Mouse (Mus musculus) adrenal gland, adult 8-10 months (tissue): ENCODE measurements around the gene Dynlt1b. TPM values are rescaled to one million over a fixed set of nuclear protein-coding genes. Genes with fewer than 3 reads are reported as not detected.
"Not testable (repeated sequence)": the region's sequence is repeated elsewhere in the genome, so short reads cannot be mapped to it uniquely, and the experiment has no call there.

Source experiments
- DNase-seq: peaks from one replicate; pipeline ENCODE4 v3.0.0; 2022
- total RNA-seq, 4 experiments: library from RNA; stranded (reverse); gene quantifications; 2 replicates each; pipeline ENCODE4 v1.2.4; 2022

The Dynlt1b gene
- total RNA-seq, 4 experiments from 2014 or later, result 90.2 to 122 (median 107) TPM

DNA sequence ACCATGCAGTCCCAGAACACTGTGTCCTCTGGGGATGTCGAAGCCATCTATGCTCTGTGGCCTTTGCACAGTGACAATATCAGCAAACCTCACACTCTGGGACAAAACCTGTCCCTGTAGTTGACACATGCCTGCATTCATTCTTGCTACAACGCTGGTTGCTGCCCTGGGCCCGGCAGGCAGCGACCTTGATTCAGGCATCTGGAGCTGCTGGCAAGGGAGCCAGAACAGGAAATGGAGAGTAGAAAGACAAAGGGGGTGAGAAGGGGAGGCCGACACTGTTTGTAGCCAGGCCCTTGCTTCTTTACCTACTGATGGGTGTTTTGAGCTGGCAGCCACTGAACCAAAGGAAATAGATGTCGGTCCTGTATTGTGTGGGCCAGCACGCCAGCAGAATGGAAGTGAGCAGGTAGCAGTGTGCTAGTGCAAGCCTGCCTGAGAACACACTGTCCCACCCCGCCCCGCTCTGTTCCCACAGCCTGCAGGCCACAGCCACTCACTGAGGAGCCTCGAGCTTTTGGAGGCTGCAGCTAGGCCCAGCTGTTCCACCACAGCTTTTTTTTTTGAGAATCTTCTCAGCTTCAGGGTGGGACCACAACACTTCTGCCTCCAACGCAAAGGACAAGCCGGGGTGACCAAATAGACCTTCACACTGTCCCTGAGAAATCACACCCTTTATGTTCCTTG lies 5.5 kb upstream of the Dynlt1b start:
- DNase-seq, result not testable (repeated sequence)

GRCm38 (mm10) chr17:6425325-6425724 lies 4.6 kb upstream of the Dynlt1b start:
- not testable (repeated sequence) for DNase-seq

- DNase-seq, result not testable (repeated sequence)
These were observed 3.0 kb upstream of the Dynlt1b start for GRCm38 (mm10) chr17:6426869-6427268.

DNA sequence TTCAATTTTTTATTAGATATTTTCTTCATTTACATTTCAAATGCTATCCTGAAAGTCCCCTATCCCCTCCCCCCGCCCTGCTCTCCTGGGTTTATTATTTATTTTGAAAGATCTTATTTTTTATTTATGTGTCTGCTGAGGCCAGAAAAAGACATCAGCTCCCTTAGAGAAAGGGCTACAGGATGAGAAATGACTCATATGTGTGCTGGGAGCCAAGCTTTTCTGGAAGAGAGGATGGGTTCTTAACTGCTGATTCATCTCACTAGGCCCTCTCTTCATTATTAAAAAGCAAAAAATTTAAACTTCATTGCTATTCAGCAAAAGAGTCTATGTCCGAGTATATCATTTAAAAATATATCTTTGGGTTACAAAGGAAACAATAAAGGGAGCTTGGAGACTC lies 986 bp upstream of the Dynlt1b start:
- not testable (repeated sequence) for DNase-seq

DNA sequence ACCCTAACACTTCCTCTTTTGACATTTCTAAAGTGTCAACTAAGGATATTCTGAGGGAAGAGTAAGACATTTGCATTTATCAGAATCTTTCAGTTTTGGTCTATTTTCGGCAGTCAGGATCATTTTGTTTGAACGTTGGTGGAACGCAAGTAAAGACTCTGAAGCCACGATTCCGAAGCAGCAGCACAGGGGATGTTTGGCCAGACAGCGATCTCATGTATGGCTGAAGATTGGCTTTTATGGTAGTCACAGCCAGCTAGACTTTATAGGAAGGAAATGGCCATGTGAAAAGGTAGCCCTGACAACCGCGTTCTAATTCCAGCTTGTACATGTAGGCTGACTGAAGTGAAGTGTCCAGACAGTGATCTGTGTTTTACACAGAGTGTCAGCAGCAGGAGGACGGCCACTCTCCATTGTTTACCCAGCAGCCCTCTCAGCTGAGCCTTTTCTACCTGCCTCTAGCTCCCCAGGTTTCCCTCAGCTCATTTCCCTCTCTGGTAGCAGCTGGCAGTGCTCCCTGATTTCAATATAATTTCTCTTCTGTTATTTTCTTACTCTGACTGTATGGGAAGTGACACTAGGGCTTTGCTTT lies 594 bp downstream of the Dynlt1b start:
- not testable (repeated sequence) for DNase-seq

DNA sequence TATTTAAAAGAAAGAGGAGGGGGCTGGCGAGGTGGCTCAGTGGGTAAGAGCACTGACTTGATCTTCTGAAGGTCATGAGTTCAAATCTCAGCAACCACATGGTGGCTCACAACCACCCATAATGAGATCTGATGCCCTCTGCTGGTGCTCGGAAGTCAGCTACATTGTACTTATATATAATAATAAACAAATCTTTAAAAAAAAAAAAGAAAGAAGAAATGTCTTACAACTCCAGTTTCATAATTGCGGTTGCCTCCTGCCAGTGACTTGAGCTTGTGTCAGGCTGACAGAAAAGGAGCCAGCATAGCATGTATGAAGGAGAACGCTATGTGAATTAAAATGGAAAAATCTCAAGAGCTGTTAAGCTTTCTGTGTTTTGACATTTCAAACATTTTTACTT lies 2.5 kb downstream of the Dynlt1b start:
- DNase-seq, result not testable (repeated sequence)

GRCm38 (mm10) chr17:6433691-6434090 lies 3.8 kb downstream of the Dynlt1b start:
- not testable (repeated sequence) for DNase-seq

- DNase-seq, result not testable (repeated sequence)
These were observed 8.2 kb downstream of the Dynlt1b start for GRCm38 (mm10) chr17:6438080-6438479.

DNA sequence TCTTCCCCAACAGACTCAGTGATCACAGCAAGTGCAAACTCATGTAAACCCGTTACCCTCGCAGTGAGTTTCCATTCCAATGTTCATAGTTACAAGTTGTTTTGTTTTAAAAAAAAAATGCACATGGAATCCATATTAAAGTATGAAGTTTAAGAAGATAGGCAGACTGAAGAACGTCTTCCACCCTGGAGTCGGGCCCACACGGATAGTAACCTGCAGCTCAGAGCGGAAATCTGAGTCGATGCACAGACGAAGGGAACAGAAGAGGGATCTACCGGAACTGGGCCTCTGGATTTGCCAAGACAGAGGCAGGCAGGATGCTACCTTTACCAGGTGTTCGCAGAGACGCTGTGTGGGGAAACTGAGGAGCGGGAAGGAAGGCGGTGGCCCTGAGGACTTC lies 10.0 kb downstream of the Dynlt1b start:
- not testable (repeated sequence) for DNase-seq

DNA sequence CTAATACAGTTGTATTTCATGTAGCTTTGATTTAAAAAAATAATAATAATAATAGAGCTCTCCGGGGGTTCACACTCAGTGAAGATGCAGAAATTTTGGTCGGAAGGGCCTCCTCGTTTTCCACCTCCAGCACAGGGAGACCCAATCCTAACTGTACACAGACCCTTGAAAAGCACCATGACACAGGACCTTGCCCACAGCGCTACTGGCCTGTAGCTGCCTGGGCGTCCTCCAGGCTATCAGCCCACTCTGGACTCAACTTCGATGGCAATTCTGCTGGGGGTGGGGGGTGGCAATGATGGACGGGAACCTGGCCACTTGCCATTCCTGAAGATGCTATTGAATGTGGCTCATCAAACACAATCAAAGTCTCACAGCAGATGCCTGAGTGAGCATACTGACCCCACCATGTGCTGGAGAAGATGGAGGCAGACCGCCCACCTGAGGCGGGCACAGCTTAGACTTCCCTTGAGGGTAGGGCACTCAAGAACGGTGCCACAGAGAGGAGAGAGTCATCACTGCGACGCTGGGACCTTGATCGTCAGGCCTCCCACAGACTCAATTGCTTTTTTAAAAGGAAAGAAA lies 10.7 kb downstream of the Dynlt1b start:
- not testable (repeated sequence) for DNase-seq

DNA sequence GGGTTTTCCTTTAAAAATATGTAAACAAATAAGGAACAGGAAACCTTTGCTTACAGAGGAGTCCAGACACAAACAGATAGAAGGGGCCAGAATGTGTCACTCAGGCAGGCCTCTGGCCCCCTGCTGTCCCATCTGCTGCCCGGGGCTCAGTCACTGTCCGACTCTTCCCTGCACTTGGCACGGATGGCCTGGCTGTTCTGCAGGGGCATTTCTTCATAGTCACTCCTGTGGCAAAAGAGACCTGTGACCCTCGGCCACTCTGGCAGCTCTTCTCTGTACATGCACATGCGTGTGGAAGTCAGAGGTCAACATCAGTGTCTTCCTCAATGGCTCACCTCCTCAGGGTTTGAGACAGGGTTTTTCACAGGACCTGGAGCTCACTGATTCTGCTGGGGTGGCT lies 11.3 kb downstream of the Dynlt1b start:
- DNase-seq, result not testable (repeated sequence)

DNA sequence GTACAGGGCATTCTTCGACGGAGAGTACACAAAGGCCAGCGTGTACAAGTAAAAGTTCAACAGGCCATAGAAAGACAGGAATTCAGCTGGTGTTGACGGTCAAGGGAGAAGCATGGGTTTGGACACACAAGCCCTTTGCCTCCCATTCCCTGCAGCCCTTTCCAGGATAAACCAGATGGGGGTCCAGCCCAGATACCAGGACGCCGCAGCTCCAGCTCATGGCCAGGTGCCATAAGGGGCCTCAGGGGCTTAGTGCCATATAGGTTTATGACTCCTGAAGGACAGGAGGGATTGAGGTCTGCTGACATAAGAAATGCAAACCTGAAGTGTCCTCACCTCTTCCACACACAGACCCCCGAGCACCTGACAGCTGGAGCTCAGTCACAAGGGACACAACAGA lies 12.6 kb downstream of the Dynlt1b start:
- not testable (repeated sequence) for DNase-seq

GRCm38 (mm10) chr17:6445794-6446587 lies 16.1 kb downstream of the Dynlt1b start:
- DNase-seq, result not testable (repeated sequence)

DNA sequence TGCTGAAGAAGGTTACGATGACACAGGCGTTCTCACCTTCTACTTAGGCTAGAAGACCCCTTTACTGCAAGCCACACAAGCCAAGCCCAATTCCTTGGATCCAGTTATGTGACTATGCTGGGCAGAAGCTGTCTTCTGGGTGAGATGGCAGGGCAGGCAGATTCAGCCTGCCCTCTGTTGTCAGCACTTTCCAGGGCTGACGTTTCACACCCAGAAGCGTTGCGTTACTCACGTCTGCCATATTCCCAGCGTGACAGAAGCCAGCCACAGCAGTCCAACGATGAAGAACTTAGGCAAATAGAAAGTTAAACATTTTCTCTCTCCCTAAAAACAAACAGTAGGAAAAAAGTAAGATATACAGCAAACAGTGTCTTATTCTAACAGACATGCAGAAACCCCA lies 18.4 kb downstream of the Dynlt1b start:
- DNase-seq, result not testable (repeated sequence)

- not testable (repeated sequence) for DNase-seq
These were observed 19.3 kb downstream of the Dynlt1b start for GRCm38 (mm10) chr17:6449166-6449565.

GRCm38 (mm10) chr17:6451205-6451604 lies 21.3 kb downstream of the Dynlt1b start:
- DNase-seq, result not testable (repeated sequence)

GRCm38 (mm10) chr17:6452689-6453088 lies 22.8 kb downstream of the Dynlt1b start:
- DNase-seq, result not testable (repeated sequence)

GRCm38 (mm10) chr17:6454703-6455102 lies 24.8 kb downstream of the Dynlt1b start:
- not testable (repeated sequence) for DNase-seq

DNA sequence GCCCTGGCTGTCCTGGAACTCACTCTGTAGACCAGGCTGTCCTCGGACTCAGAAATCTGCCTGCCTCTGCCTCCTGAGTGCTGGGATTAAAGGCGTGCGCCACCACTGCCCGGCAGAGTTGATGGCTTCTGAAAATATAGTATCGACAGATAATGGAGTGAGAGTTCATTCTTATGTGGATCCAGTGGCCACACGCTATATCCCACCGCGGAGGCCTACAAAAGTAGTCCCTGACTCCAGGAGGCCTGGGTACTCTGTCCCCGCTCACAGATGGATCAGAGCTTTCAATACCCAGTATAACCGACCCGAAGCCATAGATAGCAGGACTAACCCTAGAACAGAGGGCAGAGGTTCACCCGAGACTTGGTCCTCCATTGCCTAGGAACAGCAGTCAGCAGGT lies 26.0 kb downstream of the Dynlt1b start:
- not testable (repeated sequence) for DNase-seq

DNA sequence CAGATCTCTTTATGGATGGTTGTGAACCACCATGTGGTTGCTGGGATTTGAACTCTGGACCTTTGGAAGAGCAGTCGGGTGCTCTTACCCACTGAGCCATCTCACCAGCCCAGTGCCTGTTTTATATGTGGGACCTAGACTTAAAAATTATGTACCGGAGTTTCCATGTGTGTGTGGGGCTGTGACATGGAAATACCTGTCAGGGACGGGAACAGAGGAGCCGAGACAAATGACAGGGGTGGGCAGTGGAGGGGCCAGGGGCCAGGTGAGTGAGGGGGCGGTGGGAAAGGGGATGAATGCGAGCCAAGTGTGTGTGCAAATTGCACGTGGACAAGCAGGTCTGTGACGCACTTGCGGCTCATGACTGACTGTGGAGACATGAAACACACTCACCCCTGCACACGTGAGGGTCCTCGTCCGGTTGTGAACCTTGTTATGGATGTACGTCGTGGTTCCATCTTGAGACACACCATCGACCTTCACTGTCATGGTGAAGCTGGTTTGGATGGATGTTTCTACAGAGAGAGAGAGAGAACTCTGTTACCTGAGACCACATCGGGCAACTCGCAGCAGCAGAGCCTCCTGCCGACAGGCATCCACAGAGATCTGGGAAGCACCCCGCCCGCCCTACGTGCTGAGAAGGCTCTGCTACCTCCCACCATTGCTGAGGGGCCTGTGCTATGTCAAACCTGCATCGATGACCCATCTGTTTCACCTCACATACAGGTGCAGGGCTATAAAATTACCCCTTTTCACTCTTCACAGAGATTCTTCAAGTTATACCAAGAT lies 26.9 kb downstream of the Dynlt1b start:
- DNase-seq, result not testable (repeated sequence)

GRCm38 (mm10) chr17:6461083-6461595 lies 31.2 kb downstream of the Dynlt1b start:
- DNase-seq, result not testable (repeated sequence)

GRCm38 (mm10) chr17:6465735-6466134 lies 35.8 kb downstream of the Dynlt1b start:
- not testable (repeated sequence) for DNase-seq
